Comparison of ENCODE assay signal across 7 mouse cellular contexts in genomic region chr9:65217661-65218060, GRCm38 (mm10). TPM values are rescaled to one million over a fixed set of nuclear protein-coding genes. Genes with fewer than 3 reads are reported as not detected.
DNase-seq lines count a peak whose midpoint lies in the region; ATAC-seq and TF ChIP-seq lines count a peak whose summit lies in the region.

No protein-coding gene starts in this region.

- no peaks in the 10 kb centered on the region for H3K27me3 ChIP-seq in lung, embryonic 16.5 days (ENCODE audit: control insufficient read depth, insufficient read depth, low read depth, low read length)
- no peaks in the 10 kb centered on the region for H3K27me3 ChIP-seq in kidney, embryonic 15.5 days

- H3K4me3 ChIP-seq in lung, embryonic 16.5 days (ENCODE audit: low read length), result no peak overlapping the region
- no peak overlapping the region for H3K4me3 ChIP-seq in kidney, embryonic 15.5 days (replicated peaks)
- no peak overlapping the region for H3K4me3 ChIP-seq in left cerebral cortex, adult 2 months

- no peaks in the 10 kb centered on the region for H3K9me3 ChIP-seq in lung, embryonic 16.5 days (ENCODE audit: control insufficient read depth, low read length)
- no peaks in the 10 kb centered on the region for H3K9me3 ChIP-seq in kidney, embryonic 15.5 days (replicated peaks)

- WGBS in lung, embryonic 16.5 days, result 60% methylated on average over 6 of the region's 6 CpGs
- WGBS in kidney, embryonic 15.5 days, result 45% methylated on average over 6 of the region's 6 CpGs

- no peak for DNase-seq in lung, postnatal 10 days
- peak; percentile 59 for DNase-seq in c-Kit-negative CD71-positive TER-119-positive erythroid progenitor cells, embryonic 14.5 days (ENCODE audit: low read depth, low spot score)
- peak; percentile 52 for DNase-seq in naive thymus-derived CD4-positive, alpha-beta T cell, adult 2 months (ENCODE audit: low read depth)
- no peak for DNase-seq in frontal cortex, postnatal 25 days (ENCODE audit: low spot score in 2 of 2)
- DNase-seq in left cerebral cortex, adult 2 months (ENCODE audit: extremely low spot score in 1 of 2, low spot score in 2 of 2), result no peak

- peak overlapping the region; percentile 27; the same call in 1 of the 2 replicates for H3K9ac ChIP-seq in lung, embryonic 16.5 days (ENCODE audit: low read length)
- no peak overlapping the region for H3K9ac ChIP-seq in kidney, embryonic 15.5 days

- no peak for ATAC-seq in lung, embryonic 16.5 days (ENCODE audit: low read depth)
- ATAC-seq in kidney, embryonic 15.5 days (replicated peaks; ENCODE audit: low FRiP score), result no peak

- no peaks in the 10 kb centered on the region for H3K36me3 ChIP-seq in lung, embryonic 16.5 days (ENCODE audit: control insufficient read depth, insufficient read depth, low read length)
- no peaks in the 10 kb centered on the region for H3K36me3 ChIP-seq in kidney, embryonic 15.5 days

- 0 out of 2 replicates have a peak overlapping the region, but pooled peaks have one; percentile 5 for H3K27ac ChIP-seq in lung, embryonic 16.5 days (ENCODE audit: low read length)
- H3K27ac ChIP-seq in kidney, embryonic 15.5 days, result 0 out of 2 replicates have a peak overlapping the region, but pooled peaks have one; percentile 16
- no peak overlapping the region for H3K27ac ChIP-seq in left cerebral cortex, adult 2 months

- intact Hi-C loops in left cerebral cortex, adult 2 months (cut with DNase I), result loop anchor here (5.0 kb wide), 1 partner anchor 65 kb away; no protein-coding TSS in a partner anchor

- TF ChIP-seq CTCF in left cerebral cortex, adult 2 months (IDR thresholded peaks at IDR 0.05), result no peak

- peaks cover 13% of the 10 kb centered on the region for H3K4me1 ChIP-seq in lung, embryonic 16.5 days (replicated peaks; ENCODE audit: control insufficient read depth, insufficient read depth, low read length)
- H3K4me1 ChIP-seq in kidney, embryonic 15.5 days, result peaks cover 36% of the 10 kb centered on the region

- H3K4me2 ChIP-seq in lung, embryonic 16.5 days (ENCODE audit: low read depth, low read length), result no peak overlapping the region
- H3K4me2 ChIP-seq in kidney, embryonic 15.5 days, result no peak overlapping the region

RNA-seq across cellular contexts. Expression of gene Parp16, which starts 22.5 kb away (rescaled TPM):
- polyA plus RNA-seq in lung, embryonic 16.5 days (2015; fragmentation: Nextera tagmentation; extraction: Ambion mirVana), result 5.7 TPM in 2 replicates
- polyA plus RNA-seq in kidney, embryonic 15.5 days (2015; fragmentation: Nextera tagmentation; extraction: Ambion mirVana), result 7.9 and 8.1 TPM in 2 replicates
- 1 to 10 TPM; 3.6 to 4.0 TPM for total RNA-seq in left cerebral cortex, adult 2 months (2021)

RNA-seq across cellular contexts. Expression of gene Cilp, which starts 47.3 kb away (rescaled TPM):
- 0.19 and 0.35 TPM in 2 replicates for polyA plus RNA-seq in lung, embryonic 16.5 days (2015; fragmentation: Nextera tagmentation; extraction: Ambion mirVana)
- polyA plus RNA-seq in kidney, embryonic 15.5 days (2015; fragmentation: Nextera tagmentation; extraction: Ambion mirVana), result 0.66 and 1.1 TPM in 2 replicates
- under 1 TPM in 1 of 2 experiments, not detected in 1; 0.21 TPM for total RNA-seq in left cerebral cortex, adult 2 months (2021)

Comparison
In these comparisons a context has a peak if more than half of its experiments do, and no peak if none do; other contexts are left out.
1. DNase-seq: peak in c-Kit-negative CD71-positive TER-119-positive erythroid progenitor cells, embryonic 14.5 days (single experiment) and naive thymus-derived CD4-positive, alpha-beta T cell, adult 2 months (single experiment); none in lung, postnatal 10 days (single experiment), frontal cortex, postnatal 25 days (0 of 2) and left cerebral cortex, adult 2 months (0 of 2).